Mouse (Mus musculus) lung, postnatal 0 days (tissue): ENCODE data around the gene Clcnka.

Experiments
- CTCF ChIP-seq: IDR thresholded peaks from 2 replicates; pipeline ENCODE4 v1.5.1; 2016; ENCODE audit warnings: antibody characterized with exemption, mild to moderate bottlenecking
- EP300 ChIP-seq: IDR thresholded peaks from 2 replicates; pipeline ENCODE4 v1.6.1; 2016; ENCODE audit warnings: antibody characterized with exemption, mild to moderate bottlenecking, control low read depth

GRCm38 (mm10) chr4:141334695-141335094 lies 63.8 kb downstream of the Clcnka start:
- TF ChIP-seq CTCF = no peak
- no peak for TF ChIP-seq EP300
